Mouse (Mus musculus) thymus, adult 2 months (tissue): ENCODE data around the gene Ddhd1.

ENCODE experiments used
- CTCF ChIP-seq: fragments of 200-500 bp; IDR thresholded peaks from 2 replicates; pipeline ENCODE4 v1.5.1; 2012; ENCODE audit warnings: mild to moderate bottlenecking, control low read depth, low read length, moderate library complexity, borderline replicate concordance; ENCODE audit not compliant: control insufficient read depth, poor library complexity, insufficient read depth; ENCODE audit errors: extremely low read depth
- POLR2A ChIP-seq: fragments of 200-500 bp; IDR thresholded peaks from 2 replicates; pipeline ENCODE4 v1.6.1; 2012; ENCODE audit warnings: mild to moderate bottlenecking, low read length, control low read depth, moderate library complexity; ENCODE audit not compliant: control insufficient read depth, poor library complexity, insufficient read depth; ENCODE audit errors: extremely low read depth

DNA sequence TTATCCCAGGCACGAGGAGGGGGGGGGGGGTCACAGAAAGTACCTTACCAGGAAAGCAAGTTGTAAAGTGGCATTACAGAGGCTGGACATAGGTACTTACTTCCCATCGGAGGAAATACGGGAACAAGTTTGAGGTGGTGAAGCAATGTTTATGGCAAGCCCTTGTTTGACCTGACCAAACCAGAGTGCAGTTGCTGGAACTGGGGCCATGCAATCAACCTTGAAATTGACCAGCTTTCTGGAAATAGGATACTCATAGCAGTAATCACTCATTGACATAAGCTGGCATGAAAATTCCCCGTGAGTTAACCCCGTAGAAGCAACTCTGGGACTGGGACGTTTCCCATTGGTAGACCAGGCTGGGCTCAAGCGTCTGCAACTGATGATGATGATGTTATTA lies 113.0 kb downstream of the Ddhd1 start:
- no peak for TF ChIP-seq CTCF
- TF ChIP-seq POLR2A, result no peak
